Mouse (Mus musculus) layer of hippocampus, postnatal 14 days (tissue): Measurements from ENCODE around the gene Stx18. TPM values are rescaled to one million over a fixed set of nuclear protein-coding genes. Genes with fewer than 3 reads are reported as not detected.

Experiments used
- DNase-seq, 2 experiments: peaks; one replicate each; pipeline ENCODE4 v3.0.0; 2021 to 2022; ENCODE audit warnings: low spot score in 2 of 2, mixed read lengths in 1 of 2
- total RNA-seq, 2 experiments: library from RNA; stranded (reverse); gene quantifications; 2 replicates each; pipeline ENCODE4 v1.2.3; 2021

The Stx18 gene
- total RNA-seq, 2 experiments from 2014 or later, result 36.8 to 38.3 TPM

GRCm38 (mm10) chr5:38076326-38076725 lies 37.8 kb downstream of the Stx18 start:
- DNase-seq, result no peak

DNA sequence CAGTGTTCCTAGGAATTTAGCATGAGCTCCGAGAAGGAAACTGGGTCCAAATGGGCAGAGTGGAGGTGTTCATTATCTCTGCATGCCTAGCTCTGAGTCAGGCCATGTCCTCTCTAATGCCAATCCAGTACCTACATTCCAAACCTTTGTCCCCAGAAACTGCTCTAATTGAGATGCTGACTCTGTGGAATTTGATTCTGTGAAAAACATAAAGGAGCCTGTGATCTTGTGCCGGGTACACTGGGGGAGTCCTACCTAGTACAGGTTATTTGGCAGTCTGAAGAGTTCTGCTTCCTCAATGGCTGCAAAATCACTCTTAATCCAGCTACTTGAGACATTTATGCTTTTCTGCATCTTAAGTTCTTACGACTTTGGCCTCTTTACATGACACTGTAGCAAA lies 40.0 kb downstream of the Stx18 start:
- DNase-seq, result no peak

DNA sequence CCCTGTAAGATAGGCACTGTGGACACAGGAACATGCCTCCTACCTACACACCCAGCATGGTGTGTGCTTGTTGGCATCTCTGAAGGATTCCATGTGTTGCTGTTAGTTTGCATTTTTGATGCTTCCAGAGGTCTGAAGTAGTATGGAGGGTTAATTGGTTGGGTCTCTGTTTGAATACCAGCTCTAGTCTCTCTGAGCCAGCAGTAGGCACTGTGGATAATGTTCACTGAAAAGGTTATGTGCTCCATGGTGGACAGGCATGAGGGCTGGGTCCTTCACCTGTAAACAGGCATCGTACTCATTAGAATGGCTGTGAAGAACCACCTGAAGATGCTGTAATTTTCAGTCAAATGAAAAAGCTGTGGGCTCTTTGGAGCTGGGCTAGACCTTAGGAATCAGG lies 41.9 kb downstream of the Stx18 start:
- no peak for DNase-seq

DNA sequence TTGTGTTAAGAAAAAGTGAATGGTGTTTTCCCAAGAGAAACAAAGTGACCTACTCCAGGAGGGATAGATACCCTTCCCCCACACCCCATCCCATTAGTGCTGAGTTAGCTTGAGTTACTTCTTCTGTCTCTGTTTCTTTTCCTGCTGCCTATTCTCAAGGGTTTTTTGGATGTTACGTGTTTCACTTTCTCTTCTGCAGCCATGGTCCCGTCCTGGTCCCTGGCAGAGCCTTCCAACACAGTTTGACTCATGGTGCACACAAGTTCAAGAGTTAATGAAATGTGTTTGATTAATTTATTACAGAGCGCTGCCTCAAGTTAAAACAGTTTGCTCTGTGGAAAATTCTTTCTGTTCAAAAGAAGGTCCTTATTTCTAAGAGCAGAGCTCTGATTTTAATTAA lies 44.0 kb downstream of the Stx18 start:
- DNase-seq, result no peak

DNA sequence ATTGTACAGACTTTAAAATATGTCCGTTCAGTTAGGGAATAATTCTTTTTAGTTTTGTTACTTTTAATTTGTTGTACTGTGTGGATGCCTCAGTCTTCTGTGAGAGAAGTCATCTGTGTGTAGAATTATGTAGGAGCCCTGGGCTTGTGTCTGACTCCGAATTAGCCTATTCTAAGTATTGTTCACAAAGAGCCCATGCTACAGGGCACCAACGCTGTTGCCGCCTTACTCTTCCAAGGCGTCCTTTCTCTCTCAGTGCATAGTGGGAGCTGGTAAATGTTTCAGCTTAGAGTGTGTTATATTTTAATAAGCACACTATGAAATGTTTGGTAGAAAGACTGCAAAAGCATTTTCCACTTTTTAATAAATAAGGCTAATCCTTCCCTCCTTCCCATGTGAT lies 44.8 kb downstream of the Stx18 start:
- DNase-seq, result no peak

DNA sequence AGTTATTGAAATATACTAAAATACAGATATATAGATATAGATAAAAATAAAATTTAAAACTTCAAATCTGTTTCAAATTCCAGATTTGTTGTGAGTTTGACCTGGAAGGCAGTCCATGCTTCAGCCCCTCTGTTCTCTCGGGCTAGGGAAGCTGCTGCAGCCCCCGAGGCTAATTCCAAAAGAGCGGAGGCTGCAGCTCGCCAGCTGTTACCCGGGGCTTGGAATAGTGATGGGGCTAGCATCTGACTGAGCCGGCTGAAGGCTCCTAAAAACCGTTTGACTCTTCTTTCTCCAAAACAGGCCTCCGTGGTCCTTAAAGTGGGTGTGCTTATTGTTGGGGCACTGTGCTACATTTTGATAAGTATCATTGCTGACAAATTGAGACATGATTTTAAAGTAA lies 46.1 kb downstream of the Stx18 start:
- no peak for DNase-seq

DNA sequence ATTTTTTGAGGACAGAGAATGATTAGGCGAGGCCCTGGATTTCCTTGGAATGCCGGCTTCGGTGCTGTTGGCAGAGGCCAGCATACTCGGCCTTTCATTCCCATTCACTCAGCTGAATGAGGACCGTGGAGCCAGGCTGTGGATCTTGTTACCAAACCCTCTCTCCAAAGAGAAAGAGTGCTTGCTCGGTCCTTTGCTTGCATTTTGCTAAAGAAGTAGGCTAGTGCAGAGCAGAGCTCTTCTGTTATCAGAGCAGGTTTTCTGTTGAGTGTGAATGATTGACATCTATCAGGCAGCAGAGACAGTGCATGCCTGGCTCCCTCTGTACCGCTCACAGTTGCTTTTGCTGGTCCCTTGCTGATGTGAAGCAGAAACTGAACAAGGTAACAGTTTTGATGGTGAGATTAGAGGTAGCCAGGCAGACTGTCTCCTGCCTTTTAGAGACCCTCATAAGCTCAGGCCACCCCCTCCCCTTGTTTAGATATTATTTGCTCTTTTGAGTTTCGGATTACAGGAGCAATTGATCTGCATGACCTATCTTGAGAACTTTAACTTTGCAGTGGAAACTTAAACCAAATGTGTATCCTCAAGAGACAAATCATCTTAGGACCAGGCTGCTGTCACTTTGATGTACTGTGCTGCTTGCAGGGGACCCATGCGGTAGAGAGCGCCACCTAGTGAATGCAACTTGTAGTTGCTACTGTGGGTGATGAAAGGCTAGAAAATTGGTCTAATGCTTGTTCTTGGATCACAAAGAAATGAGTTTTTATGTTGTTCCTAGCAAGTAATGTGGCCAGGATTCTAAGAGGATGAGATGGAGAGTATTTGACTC lies 47.2 kb downstream of the Stx18 start:
- DNase-seq, result peak; percentile 42 to 75

DNA sequence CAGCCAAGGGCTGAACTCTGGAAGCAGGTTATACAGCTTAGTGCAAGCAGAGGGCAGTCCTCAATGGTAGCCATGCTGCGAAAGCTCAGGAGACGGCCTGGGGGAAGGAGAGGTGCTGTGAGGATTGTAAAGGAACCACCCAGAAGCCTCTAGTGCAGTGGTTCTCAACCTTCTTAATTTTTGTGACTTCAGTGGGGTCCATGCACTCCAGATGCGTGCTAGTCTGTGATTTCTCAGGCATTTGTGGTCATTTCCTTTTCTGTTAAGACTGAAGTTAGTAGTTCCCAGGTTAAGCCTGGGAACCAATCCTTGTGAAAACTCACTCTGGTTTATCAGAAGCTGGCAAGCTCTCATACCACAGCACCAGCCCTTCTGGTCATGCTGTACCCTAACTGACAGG lies 51.6 kb downstream of the Stx18 start:
- no peak for DNase-seq

GRCm38 (mm10) chr5:38090581-38090980 lies 52.0 kb downstream of the Stx18 start:
- DNase-seq, result no peak

DNA sequence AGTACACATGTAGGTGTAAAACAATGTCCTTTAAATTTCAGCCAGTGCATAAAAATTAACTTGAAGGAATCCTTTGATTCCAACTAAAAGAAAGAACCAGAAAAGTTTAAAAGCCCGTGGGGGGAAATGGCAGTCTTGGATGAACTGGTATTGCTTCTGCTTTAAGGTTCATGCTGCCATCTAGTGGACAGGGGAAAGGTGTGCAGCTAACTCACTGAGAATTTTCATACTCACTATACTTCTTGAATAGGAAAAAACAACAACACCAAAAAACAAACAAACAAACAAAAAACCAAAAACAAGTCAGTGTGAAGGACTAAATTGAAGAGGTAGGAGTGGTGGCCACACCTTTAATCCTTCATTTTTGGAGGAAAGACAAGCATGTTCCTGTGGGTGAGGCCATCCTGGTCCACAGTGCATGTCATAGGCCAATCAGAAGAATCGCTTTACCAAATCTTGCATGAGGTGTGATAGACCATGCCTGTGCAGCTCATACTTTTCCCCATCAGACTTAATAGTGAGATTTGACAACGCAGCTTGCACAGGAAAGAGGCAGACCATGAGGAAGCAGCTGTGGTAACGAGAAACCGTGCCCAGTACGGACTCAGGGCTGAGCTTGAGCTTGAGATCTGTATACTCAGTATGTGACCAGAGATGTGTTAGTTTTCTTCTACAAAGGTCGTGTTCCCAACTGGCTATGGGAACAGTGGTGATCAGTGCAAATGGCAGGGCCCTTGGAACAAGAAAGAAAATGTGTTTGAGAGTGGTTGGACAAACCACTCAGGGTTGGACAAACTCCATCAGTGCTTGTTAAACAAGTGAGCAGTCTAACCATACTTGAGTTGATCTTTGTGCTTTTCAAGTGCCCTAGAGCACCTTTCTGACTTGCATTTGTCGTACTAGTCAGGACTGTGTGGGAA lies 52.8 kb downstream of the Stx18 start:
- peak in 1 of 2 experiments; percentile 83 for DNase-seq

DNA sequence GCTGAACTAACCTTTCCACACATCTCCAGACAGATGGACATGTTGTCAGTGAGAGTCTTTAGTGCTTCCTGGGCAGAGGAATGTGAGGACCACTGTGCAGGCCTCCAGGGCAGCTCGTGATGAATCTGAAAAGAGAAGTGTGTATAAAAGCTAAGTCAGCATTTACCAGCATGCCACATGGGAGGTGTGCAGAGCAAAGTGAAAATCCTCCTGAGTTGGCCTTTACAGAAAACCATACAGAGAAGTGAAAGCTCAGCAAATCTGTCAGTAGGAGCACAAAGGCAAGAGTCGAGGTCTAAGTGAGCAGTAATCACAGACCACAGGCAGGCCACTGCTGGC lies 53.4 kb downstream of the Stx18 start:
- no peak for DNase-seq

DNA sequence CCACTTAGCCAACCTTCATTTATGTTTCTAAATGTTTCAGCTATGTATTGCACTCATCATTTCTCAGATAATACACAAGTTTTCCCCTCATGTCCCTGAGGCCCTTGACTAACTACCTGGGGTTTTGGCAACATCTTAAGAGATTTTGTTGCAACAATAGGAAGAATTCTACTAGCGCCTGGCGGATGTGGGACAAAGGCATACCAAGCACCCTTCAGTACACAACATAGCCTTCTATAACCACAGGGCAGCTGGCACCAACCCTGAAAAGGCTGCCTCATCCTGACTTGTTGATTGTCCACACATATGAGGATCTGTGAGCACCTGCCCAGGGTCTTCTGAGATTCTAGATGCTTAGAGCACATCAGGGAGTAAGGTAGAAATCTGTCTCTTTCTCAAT lies 55.8 kb downstream of the Stx18 start:
- no peak for DNase-seq

GRCm38 (mm10) chr5:38097501-38098093 lies 59.1 kb downstream of the Stx18 start:
- peak in 1 of 2 experiments; percentile 28 for DNase-seq

DNA sequence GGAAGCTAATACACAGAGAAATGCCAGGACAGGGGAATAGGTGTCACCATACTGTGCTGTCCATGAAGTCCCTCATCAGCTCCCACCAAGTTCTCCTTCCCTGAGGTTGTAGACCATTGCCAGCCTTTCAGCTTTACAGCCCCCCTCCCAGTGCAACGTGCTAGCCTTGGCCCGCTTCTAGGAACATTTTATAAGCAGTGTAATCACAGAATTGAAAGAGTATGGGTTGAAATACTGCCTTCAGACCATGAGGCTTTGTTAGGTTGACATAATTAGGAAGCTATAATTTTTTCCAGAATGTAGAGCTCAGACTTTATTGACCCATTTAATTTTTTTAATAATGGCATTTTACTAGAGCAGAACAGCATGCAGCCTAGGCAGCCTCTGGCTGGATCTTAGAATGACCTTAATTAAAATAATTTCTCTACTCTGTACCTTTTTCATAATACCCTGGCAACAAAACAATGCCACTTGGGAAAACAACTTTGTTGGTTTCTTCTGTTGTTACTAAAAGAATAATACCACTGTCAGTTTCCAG lies 60.7 kb downstream of the Stx18 start:
- DNase-seq, result no peak

DNA sequence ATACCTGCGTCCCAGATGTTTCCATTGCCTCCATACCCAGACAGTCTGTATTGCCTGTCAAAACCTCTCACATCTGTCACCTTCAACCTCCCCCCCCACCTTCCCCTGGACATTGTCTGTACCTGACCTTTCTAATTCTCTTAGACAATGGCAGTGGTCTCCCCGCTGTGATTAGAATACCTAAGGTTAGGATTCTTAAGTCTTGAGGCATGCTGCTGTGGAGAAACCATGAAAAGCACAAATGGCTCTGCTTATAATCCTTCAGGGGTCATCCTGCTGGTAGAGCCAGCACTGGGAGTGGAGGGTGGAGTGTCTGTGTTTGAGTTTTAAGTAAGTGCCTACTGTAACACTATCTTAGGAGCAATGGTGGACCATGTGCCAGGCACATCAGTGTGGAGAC lies 64.4 kb downstream of the Stx18 start:
- no peak for DNase-seq

- DNase-seq, result no peak
Observed at GRCm38 (mm10) chr5:38106080-38106697, 67.6 kb downstream of the Stx18 start.

DNA sequence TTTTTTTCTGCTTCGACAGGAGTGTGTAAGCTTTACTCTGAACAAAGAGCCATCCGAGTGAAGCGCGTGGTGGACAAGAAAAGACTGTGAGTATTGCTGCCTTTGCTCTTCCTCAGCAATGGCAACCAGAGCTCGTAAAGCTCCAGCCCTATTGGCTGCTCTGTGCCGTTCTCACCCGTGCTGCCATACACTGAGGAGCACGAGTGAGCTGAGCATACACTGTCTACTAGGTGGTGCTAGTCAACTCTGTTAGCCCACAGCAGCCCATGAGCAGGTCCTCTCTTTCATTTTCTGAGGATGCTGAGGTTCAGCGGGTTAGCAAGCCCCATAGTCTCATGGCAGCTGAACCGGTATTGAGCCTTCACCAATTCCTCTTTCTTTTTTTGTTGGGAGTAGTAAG lies 68.3 kb downstream of the Stx18 start:
- DNase-seq, result no peak

DNA sequence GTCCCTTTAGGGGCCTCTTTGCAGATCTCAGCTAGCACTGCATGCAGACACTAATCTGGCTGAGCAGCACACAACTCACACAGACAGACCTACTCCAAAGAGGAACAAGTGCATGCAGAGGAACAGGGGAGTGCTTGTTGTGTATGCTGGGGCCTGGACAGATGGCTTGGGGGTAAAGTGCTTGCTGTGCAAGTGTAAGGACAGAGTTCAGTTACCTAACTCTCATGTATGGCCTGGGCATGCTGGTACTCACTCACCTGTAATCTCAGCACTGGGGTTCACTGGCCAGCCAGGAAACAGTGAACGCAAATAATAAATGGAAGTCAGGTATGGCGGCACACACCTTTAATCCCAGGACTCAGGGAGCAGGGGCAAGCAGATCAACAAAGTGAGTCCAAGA lies 76.0 kb downstream of the Stx18 start:
- no peak for DNase-seq

DNA sequence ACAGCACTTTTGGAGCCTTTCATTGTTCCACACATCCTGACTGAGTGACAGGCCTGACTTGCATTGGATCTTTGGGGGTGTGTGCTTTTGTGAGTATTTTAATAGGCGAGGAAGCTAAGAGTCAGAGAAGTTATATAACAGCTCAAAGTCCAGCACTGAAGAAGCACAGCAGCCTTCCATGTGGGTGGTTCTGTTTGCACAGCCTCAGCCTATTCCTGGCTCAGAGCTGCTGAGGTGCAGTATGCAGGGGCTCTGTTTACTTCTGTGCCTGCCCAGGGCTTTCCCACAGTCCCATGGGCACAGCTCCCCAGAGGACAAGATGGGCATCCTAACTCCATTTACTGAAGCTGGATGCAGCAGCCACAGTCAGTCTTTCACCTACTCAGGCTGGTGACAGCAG lies 78.5 kb downstream of the Stx18 start:
- no peak for DNase-seq

DNA sequence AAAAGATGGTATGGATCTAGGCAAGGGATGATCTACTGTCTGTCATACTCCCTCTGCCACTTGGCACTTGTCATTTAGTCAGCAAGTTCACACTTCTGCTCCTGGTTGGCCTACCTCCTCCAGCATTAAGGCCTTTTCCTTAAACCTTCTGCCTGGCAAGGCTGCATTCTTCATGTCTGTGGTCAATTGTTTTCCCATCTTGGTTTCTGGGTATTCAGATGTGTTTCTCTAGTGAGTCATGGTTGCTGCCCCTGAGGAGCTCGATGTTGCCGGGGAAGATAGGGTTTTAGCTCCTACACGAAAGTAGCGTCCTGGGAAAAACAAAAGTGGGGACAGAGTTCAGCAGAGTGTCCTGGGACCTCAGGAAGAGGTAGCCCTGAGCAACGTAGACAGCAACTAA lies 80.7 kb downstream of the Stx18 start:
- DNase-seq, result no peak

- DNase-seq, result no peak
Observed at GRCm38 (mm10) chr5:38121699-38122098, 83.2 kb downstream of the Stx18 start.
